Mouse (Mus musculus) G1E (cell line): ENCODE results near the gene Kifap3.

ENCODE experiments used
- CTCF ChIP-seq: IDR thresholded peaks from 2 replicates; pipeline ENCODE4 v1.5.1; 2012; ENCODE audit warnings: low read depth, low read length, inconsistent platforms, mixed read lengths
- GATA1 ChIP-seq: IDR thresholded peaks from 2 replicates; pipeline ENCODE4 v1.6.1; 2012; ENCODE audit warnings: borderline replicate concordance, low read length, inconsistent platforms, mixed read lengths
- GATA2 ChIP-seq: IDR thresholded peaks from 2 replicates; pipeline ENCODE4 v1.6.1; 2012; ENCODE audit warnings: low read depth, low read length, inconsistent platforms, borderline replicate concordance
- POLR2AphosphoS5 ChIP-seq: IDR thresholded peaks from 2 replicates; pipeline ENCODE4 v1.6.1; 2012; ENCODE audit warnings: low read depth, low read length, inconsistent platforms; ENCODE audit not compliant: insufficient replicate concordance
- TAL1 ChIP-seq: conservative IDR thresholded peaks from 2 replicates; pipeline ENCODE4 v1.6.1; 2012; ENCODE audit warnings: low read depth, low read length, inconsistent platforms, mixed read lengths

- TF ChIP-seq CTCF (no peak), GATA1 (no peak), POLR2AphosphoS5 (no peak), GATA2 (no peak), TAL1 (no peak)
Measured at GRCm38 (mm10) chr1:163829482-163829881, 50.1 kb downstream of the Kifap3 start.
